Mouse (Mus musculus) urinary bladder, postnatal 10 days (tissue): ENCODE results near the gene E2f2.

Experiments
- DNase-seq: peaks from one replicate; pipeline ENCODE4 v3.0.0; 2022; ENCODE audit warnings: low spot score

The E2f2 gene

GRCm38 (mm10) chr4:136199562-136200292 lies 27.5 kb downstream of the E2f2 start:
- DNase-seq: no peak

- no peak for DNase-seq
Measured at GRCm38 (mm10) chr4:136202509-136202908, 30.3 kb downstream of the E2f2 start.

- DNase-seq: no peak
Measured at GRCm38 (mm10) chr4:136204775-136205174, 32.6 kb downstream of the E2f2 start.

- DNase-seq: peak; percentile 97
Measured at GRCm38 (mm10) chr4:136206033-136206893, 34.1 kb downstream of the E2f2 start, which contains the start of gene Asap3. TSS of gene Asap3 (plus strand) at chr4:136206365.

- no peak for DNase-seq
Measured at GRCm38 (mm10) chr4:136206943-136207342, 34.7 kb downstream of the E2f2 start.

- no peak for DNase-seq
Measured at GRCm38 (mm10) chr4:136210931-136211330, 38.7 kb downstream of the E2f2 start.

- DNase-seq: no peak
Measured at GRCm38 (mm10) chr4:136213629-136214028, 41.4 kb downstream of the E2f2 start.

GRCm38 (mm10) chr4:136214828-136215227 lies 42.6 kb downstream of the E2f2 start:
- DNase-seq: no peak

GRCm38 (mm10) chr4:136215576-136215975 lies 43.4 kb downstream of the E2f2 start:
- DNase-seq: no peak

GRCm38 (mm10) chr4:136217063-136217462 lies 44.9 kb downstream of the E2f2 start:
- no peak for DNase-seq

GRCm38 (mm10) chr4:136218595-136219214 lies 46.5 kb downstream of the E2f2 start:
- no peak for DNase-seq

- DNase-seq: no peak
Measured at GRCm38 (mm10) chr4:136220133-136220775, 48.1 kb downstream of the E2f2 start.

- no peak for DNase-seq
Measured at GRCm38 (mm10) chr4:136223549-136224239, 51.5 kb downstream of the E2f2 start.

GRCm38 (mm10) chr4:136224240-136224559 lies 52.0 kb downstream of the E2f2 start:
- DNase-seq: no peak

GRCm38 (mm10) chr4:136224677-136225460 lies 52.7 kb downstream of the E2f2 start:
- no peak for DNase-seq

- DNase-seq: no peak
Measured at GRCm38 (mm10) chr4:136227408-136227807, 55.2 kb downstream of the E2f2 start.

- no peak for DNase-seq
Measured at GRCm38 (mm10) chr4:136228640-136229039, 56.4 kb downstream of the E2f2 start.

- DNase-seq: no peak
Measured at GRCm38 (mm10) chr4:136238669-136239068, 66.5 kb downstream of the E2f2 start.

GRCm38 (mm10) chr4:136239111-136239510 lies 66.9 kb downstream of the E2f2 start:
- no peak for DNase-seq

GRCm38 (mm10) chr4:136239622-136240021 lies 67.4 kb downstream of the E2f2 start:
- peak; percentile 60 for DNase-seq

- no peak for DNase-seq
Measured at GRCm38 (mm10) chr4:136240123-136240522, 67.9 kb downstream of the E2f2 start.
